Mouse (Mus musculus): Measurements from ENCODE around the gene Csta1.
"Not testable (repeated sequence)": the region's sequence is repeated elsewhere in the genome, so short reads cannot be mapped to it uniquely, and the experiment has no call there.

Csta1 gene

DNA sequence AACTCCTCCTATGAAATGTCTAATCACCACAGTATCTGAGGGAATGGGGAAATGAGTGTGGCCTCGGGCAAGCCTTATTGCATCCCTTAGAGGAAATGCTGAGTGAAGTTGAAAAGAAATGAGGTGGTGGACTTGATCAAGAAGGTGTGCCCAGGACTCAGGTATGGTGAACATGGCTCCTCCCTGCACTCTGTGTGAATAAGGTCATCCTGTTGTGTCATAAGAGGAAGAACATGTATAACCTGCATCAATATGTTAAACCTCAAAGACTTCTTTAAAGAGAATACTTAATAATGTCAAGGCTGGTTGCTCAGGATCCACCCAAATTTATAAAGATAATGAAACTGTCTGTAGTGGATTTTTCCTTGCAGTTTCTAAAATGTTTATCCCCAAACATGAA is at the start of gene Csta1:
TSS of gene Csta1 (minus strand) at position 101 of the 400 bp plus-strand sequence.
- no peak for DNase-seq

DNA sequence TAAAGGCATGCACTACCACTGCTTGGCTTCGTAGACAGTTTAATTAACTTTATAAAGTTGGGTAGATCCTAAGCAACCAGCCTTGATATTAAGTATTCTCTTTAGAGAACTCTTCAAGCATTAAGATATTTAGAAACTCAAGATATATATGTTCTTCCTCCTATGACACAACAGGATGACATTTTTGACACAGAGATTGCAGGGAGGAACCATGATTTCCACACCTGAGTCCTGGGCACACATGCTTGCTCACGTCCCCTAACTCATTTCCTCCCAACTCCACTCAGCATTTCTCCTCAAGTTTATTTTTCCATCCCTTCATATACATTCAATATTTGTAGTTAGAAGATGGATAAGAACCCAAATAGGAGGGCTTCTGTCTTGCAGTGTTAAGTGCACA is 48.9 kb upstream of the Csta1 start:
- DNase-seq, result no peak

DNA sequence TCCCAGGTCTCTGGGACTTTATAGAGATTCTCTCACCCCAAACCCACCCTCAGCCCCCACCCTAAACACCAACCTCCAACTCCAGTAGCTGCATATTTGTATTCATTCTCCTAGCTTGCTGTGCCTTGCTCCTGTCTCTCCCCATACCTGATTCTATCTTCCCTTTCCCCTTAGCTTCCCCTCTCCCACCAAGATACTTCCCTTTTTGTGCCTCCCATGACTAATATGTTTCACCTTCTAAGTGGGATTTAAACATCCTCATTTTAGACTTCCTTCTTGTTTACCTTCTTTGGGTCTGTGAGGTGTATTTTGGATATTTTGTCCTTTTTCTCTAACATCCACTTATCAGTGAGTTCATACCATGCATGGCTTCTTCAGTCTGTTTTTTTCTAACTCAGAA is 45.1 kb upstream of the Csta1 start:
- no peak for DNase-seq

DNA sequence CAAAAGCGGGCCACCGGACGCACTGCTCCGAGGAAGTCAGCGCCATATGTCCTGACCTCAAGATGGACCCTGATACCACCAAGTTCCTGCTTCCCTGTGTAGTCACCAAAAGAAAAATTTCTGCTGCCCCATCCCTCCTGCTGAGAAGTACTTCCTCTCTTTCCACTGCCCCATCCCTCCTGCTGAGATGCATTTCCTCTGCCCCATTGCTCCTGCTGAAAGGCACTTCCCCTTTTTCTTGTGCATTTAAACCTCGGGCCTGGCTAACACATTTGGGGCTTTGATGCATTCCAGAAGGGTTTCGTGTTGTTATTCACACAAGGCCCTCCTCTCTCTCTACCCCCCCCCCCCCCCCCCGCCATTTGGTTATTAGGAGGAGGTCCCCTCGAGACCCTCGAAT is 36.8 kb upstream of the Csta1 start:
- not testable (repeated sequence) for DNase-seq

DNA sequence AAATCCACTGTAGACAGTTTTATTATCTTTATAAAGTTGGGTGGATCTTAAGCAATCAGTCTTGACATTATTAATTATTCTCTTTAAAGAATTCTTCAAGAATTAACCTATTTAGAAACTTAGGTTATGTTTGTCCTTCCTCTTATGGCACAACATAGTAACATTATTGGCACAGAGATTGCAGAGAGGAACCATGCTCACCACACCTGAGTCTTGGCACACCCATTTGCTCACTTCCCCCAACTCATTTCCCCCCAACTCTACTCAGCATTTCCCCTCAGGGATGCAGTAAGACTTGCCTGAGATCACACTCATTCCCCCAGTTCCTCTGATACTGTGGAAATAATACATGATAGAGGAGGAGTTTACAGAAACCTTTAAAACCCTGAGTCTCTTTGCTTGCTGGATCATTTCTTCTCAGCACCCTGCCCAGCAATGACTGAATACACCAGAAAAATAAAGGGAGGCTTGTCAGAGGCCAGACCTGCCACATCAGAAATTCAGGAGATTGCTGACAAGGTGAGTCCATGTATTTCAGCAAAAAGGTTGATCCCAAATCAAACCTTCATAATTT is 25.4 kb upstream of the Csta1 start, which contains the start of gene Stfa2l1:
TSS of gene Stfa2l1 (plus strand) at position 410 of the 574 bp plus-strand sequence.
- no peak for DNase-seq

DNA sequence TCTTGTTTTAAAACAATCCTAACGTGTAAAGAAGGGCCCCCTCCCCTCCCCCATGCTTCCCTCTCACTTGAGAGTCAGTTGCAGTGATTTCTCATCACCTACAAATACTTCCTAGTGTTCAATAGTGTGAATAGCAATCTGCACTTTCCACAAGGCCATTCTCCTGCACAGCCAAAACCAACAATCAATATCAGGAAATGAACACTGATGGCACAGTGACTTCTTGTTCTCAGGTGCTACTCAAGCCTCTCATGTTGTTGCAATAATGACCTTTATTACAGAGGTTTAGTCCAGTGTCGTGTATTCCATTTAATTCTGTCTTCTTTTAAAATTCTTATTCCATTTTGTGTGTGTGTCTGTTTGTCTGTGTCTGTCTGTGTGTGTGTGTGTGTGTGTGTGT is 7.2 kb upstream of the Csta1 start:
- no peak for DNase-seq

DNA sequence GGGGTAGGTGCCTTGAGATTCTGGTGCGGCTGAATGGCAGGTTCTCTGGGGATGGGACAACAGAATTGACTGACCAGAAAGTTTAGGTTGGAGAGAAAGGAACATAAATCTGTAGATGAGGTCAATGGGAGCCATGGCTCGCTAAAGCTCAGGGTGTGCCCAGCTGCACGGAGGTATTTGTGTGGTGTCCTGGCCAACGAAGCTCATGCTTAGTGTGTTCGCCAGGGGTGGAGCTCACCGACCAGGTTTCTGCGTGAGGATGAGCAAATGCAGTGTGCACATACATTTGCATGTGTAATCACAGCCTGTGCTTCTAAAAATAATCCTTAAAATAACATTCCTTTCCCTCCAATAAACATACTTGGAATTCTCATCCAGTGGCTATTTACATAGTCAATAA is 2.9 kb downstream of the Csta1 start:
- DNase-seq, result no peak

DNA sequence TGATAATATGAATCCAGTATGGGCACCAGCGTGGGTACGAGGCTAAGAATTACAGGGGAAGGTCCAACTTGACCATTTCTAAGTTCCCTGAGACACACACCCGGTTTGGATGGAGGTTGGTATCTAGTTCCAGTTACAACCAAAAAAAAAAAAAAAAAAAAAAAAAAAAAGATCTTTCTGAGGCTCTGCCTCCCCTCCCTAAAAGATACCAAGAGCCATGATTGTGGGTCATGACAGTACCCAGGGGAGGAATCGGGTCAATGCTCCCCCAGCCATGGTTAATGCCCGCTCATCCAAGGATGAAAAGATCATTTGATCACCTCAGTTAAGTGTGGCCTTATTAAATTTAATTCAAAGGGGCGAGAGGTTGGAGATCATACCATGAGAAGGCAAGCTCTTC is 15.3 kb downstream of the Csta1 start:
- not testable (repeated sequence) for DNase-seq

DNA sequence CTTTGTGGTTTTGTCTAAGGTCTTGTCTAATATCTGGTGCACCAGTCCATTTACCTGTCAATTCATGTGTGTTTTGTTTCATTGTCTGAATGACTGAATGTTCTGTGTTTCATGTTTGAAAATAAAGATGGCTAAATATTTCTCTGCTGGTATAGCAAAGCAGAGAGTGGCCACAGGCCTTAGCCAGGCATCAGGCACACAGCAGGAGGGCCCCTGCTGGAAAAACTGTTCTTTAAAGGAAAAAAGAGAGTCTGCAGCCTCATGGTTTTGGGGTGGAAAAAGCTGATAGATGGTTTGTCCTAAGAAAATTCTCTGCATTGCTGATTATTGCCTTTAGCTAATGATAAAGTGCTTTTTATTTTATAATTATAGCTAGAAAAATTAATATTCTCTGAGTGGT is 19.6 kb downstream of the Csta1 start:
- DNase-seq, result not testable (repeated sequence)

DNA sequence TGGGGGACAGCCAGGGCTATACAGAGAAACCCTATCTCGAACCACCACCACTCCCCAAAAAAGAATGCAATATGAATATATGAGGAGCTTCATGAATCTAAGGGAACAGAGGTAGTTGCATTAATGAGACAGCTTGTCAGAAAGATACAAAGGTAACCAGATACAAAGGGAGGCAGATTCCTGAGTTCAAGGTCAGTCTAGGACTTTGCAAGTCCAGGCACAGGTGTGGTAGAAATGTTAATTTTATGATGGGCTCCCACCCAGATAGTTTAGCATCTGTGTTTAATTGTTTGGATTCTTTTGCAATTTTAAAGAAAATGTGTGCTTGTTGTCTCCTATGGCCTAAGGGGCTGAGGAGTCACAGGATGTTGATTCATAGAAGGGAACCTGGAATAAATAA is 28.8 kb downstream of the Csta1 start:
- no peak for DNase-seq

DNA sequence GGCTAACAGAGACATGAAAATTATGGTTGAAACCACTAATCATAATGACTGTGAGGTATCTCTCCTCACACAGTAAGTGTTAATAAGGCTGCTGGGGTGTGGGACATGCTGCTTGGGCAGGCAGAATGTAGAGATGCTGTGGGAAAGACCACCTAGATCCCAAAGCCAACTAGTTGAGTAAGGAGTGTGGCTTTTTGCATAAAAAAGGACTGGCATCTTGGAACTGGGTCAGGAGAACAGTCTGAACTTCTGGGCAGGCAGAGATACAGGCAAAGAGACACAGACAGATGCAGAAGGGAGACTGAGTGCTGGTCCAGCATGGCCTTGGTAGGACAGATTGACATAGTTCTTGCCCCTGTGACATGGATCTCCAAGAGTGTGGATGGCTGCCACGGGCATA is 29.5 kb downstream of the Csta1 start:
- no peak for DNase-seq

DNA sequence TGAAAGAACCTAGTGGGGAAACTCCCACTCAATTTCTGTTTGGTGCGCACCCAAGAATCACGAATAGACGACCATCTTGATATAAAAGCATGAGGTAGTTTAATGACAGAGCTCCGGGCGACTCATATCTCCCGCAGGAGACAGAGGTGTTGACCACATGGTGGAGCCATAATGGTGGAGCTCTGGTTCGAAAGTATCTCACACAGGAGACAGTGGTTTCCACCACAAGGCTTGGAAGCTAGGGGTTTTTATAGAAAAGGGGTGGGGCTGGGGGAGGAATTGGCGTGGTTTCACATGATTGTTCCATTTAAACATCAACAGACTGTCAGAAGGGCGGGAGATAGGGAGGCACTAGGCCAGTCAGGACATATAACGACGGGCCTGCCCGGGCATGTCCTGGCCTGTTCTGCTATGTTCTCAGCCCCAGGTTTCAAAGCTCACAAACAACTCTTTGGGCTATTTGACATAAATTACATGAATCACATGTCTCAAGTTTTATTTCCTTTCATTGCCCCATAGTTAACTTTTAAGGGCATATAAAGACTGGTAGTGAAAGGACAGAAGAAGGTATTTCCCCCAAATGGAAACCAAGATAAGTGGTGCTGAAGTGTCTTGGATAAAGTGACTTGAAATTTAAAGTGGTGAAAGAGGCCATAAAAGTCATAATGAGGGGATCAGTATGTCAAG is 33.1 kb downstream of the Csta1 start:
- not testable (repeated sequence) for DNase-seq

DNA sequence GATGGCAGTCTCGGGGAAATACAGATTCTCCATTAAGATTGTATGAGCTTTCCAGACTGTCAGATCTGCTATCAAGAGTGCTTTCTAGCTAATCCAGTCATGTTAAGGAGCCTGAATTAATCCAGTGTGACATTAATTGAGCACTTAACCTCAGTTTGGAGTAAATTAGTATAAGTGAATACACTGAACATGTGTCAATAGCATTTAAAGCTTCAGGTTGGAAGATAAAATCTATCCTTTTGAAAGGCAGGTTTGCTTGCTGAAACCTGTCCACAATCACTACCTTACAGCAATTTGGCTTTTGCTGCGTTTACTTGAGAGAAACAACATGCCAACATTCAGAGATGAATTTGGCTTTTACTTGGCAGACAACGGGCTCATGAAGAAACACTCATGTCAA is 37.0 kb downstream of the Csta1 start:
- no peak for DNase-seq

DNA sequence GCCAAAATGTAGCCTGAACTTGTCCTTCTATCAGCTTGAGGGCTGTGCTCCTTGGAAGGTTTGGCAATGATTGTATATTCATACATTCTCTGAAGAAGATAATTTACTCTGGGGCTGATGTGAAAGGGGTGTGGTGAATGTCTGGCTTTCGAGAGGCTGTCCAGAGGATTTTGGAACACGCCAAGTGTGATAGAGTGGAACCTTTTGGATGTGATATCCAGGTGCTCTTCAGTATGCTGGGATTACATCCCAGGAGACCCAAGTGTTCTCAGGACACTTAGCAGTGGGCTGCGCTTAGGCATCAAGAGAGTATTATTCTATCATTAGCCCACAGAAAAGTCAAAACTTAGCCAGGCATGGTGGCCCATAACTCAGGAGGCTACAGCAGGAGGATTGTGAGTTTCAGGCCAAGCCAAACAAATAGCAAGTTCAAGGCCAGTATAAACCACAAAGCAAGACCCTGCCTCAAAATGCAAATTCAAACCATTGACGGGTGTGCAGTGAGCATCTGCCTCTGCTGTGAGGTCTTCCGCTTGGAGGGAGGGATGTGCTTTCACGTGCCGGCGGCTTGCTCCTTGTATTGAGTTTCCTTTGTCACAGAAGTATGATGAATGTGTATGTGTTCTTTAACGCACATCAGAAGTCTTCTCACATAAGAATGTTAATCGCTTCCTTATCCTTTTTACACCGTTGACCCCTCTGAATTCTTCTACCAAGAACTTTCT is 40.1 kb downstream of the Csta1 start:
- DNase-seq, result no peak

DNA sequence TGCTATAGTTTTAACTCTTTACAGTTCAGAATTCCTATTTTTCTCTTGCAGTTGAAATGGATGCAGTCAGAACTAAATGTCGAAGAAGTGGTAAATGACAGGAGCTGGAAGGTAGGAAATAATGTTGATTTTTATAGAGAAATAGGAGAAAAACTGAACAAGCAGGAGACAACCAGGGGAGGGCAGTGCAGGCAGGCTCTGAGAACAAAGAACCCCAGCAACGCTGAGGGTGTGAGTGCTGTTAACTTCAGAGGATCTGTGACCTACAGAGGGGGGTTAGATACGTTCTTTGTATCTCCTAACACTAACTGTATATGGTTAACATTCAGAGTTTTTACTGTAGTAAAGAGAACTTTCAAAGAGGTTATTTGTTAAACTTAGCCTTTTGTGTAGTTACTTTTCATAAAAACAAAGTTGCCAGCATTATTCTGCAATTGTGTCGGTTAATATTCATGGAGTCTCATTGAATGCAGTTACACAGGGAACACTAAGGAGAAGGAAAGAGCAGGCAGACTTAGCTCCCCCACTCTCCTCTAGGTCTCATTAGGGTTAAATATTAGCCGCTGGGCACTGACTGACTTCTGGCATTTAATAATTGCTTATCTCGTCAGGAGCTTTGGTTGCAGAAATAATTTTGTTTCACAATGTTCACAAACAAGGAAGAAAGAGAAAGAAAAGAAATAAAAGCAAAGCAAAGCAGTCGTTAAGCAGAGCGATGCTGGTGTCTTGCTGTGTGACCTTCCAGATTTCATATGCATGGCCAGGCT is 41.0 kb downstream of the Csta1 start:
- DNase-seq, result no peak

DNA sequence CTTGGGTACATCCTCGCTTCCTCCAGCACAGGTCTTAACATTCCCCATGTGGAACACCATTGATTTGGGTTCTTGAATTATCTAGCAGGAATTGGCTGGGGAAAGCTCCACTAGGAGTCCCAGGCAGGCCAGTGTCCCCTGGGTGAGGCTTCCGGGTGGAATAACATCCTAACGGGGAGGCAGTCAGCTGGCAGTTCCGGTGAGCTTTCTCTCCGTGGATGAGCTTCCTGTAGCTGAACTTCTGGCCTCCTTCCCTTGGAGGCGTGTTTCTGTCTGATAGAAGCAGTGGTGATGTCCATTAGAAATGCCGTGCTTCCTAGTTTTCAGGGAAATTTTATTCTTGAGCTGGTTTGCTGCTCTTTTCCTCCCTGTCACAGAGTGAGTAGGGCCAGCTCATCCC is 42.0 kb downstream of the Csta1 start:
- DNase-seq, result no peak

DNA sequence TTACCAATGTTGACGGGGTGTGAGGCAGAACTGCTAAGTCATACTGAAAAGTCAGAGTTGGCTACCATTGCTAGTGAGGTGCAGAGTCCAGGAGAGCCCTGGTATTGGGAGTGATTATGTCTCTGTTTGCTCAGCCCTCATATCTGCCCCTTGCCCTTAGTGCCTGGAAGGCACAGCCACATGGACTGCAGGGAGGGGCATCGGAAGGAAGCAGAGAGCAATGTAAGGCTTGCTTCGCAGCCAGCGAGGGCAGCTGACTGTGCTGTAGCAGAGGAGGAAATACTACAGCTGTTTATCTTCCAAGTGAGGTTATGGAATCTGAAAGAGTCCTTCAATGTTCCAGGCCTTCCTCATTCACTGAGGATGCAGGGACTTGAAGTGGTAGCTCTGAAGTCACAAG is 43.2 kb downstream of the Csta1 start:
- no peak for DNase-seq

DNA sequence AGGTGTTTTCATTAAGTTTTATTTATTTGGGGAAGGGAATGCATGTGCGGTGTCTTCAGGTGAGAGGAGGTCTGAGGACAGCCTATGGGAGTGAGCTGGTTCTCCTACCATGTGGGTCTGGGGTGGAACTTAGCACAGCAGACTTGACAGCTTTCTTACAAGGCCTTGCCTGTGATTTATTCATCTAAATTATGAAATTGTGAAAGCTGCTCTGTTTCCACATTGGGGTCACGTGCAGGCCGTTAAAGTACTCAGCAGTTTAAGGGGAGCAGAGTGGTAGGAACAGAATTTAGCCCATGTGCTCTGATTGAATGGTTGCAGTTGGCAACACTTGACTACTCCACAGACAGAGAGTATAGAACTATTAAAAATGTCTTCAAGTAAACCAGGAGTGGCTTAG is 51.1 kb downstream of the Csta1 start:
- DNase-seq, result no peak

DNA sequence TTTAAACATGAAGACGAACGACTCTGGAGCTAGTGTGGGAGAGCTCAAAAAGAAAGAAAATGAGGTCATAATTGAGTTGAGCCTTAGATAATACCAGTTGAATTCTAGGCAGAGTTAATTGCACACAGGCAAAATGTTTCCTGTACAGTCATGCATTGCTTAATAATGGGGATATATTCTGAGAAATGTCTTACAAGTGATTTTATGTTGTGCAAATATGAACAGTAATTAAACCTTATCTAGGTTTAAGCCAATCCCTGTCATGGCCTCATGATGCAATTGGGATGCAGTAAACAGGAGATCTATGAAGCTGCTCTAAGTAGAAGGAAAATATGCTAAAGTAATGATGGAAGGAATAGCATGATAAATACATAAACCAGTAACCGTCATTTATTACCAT is 56.3 kb downstream of the Csta1 start:
- DNase-seq, result no peak

DNA sequence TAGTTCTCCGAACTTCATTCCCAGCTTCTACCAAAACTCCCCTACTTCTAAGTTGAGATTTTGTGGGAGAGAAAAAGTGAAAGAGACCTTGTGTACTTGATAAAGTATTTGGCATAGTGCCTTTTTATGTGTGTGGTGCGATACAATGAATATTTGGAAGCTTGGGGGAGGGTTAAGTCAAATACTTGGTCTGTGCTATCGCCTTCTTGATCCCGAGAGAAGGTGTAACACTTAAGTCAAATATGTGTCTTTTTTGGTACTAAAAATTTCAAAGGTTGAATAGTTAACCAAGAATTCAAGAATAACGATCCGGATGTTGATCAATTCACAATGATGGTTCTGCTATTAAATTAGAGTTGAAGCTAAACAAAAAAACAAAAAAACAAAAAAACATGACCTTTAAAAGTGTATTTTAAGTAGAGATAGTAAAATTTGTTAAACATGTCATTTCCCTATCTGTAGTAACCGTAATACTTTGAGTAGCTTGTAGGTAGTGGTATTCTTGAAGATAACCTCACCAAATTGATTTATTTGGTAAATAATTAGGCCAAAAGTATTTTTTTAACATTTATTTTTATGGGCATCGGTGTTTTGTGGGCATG is 58.5 kb downstream of the Csta1 start:
- DNase-seq, result no peak

DNA sequence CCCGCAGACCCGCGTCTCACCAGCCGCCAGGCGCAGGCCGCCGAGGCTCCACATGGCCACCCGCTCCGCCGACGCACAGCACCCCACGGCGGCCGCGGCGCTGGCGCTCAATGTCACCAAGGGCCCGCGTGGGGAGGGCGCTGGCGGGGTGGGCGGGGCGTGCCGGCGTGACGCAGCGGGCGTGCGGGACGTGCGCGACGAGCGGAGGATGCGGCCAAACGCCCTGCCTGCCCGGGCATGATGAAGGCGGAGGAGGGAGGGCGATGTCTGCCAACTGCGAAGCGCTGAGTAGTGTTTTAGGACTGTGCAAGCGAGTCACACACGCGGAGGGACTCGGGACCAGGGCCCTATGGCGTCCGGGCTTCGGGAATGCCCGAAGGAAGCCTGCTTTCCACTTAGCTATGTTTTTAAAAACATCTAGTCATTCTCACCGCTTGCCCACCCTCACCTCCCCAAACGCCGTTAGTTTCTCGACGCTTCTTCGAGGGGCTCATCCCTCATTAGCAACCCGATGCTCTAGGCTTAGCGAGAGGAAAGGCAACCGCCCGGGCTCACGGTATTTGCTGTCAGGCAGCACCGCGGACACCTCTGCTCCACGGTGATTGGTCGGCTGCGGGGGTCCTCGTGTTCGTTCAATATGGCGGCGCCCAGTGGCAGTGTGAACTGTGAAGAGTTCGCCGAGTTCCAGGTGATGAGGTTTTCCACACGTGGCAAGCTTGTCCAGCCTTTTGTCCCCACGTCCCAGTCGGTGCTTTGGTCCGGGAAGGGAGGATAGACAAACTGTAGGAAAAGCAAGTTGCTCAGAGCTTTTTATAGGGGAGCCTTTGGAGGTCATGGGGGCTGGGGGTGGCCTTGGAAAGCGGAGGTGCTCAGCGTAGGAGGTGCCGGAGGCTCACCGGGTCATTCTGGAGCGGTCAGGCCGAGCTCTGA is 59.3 kb downstream of the Csta1 start, which contains the start of the genes Fam162a and Ccdc58:
TSS of gene Fam162a (minus strand) at position 145 of the 930 bp plus-strand sequence.
TSS of gene Ccdc58 (plus strand) at position 236 of the 930 bp plus-strand sequence.
- peak; percentile 90 to 92 for DNase-seq

DNA sequence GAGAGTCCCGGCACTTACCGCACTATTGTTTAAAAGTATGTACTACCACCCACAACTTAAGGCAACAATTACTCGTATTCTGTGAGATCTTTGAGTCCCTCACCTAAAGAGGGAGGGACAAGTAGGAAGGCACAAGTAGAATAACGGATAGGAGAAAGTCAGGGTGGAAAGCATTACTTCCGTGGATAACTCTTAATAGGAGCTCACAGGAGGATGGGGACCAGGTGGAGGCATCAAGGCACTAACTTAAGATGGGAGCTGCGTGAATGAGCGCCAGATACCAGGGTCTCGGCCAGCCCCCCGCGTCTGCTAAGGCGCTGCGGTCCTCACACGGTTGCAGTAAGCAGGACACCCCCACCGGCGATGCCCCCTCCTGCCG is 60.0 kb downstream of the Csta1 start:
- no peak for DNase-seq
